Mouse (Mus musculus) heart, embryonic 13.5 days (tissue): Measurements from ENCODE around the gene Smtnl2. TPM values are rescaled to one million over a fixed set of nuclear protein-coding genes. Genes with fewer than 3 reads are reported as not detected.

Experiments
- ATAC-seq: fragments of 200-750 bp; cut with Nextera tagmentation; 2 replicates; pipeline ENCODE4 v1.8.0; 2017; ENCODE audit warnings: moderate TSS enrichment; ENCODE audit not compliant: insufficient number of reproducible peaks, low FRiP score, low TSS enrichment; ENCODE audit errors: extremely low read depth
- H3K27ac ChIP-seq: fragments of 300-500 bp; sonication (generic); replicated peaks from 2 replicates; pipeline ENCODE4 v1.5.1; 2015; ENCODE audit warnings: moderate library complexity, mild to moderate bottlenecking, inconsistent platforms
- H3K27me3 ChIP-seq: fragments of 300-500 bp; sonication (generic); replicated peaks from 2 replicates; pipeline ENCODE4 v1.6.1; 2015; ENCODE audit warnings: mild to moderate bottlenecking, inconsistent platforms
- H3K36me3 ChIP-seq: fragments of 300-500 bp; sonication (generic); 2 replicates; pipeline ENCODE4 v1.6.1; 2015; ENCODE audit warnings: mild to moderate bottlenecking, inconsistent platforms
- H3K4me1 ChIP-seq: fragments of 300-500 bp; sonication (generic); 2 replicates; pipeline ENCODE4 v1.6.1; 2015; ENCODE audit warnings: inconsistent platforms
- H3K4me2 ChIP-seq: fragments of 300-500 bp; sonication (generic); 2 replicates; pipeline ENCODE4 v1.6.1; 2015; ENCODE audit warnings: inconsistent platforms, mild to moderate bottlenecking, moderate library complexity
- H3K4me3 ChIP-seq: fragments of 300-500 bp; sonication (generic); 2 replicates; pipeline ENCODE4 v1.5.1; 2015; ENCODE audit warnings: moderate library complexity, mild to moderate bottlenecking, inconsistent platforms
- H3K9ac ChIP-seq: fragments of 300-500 bp; sonication (generic); 2 replicates; pipeline ENCODE4 v1.6.1; 2015; ENCODE audit warnings: inconsistent platforms, mild to moderate bottlenecking, moderate library complexity
- H3K9me3 ChIP-seq: fragments of 300-500 bp; sonication (generic); 2 replicates; pipeline ENCODE4 v1.6.1; 2016; ENCODE audit warnings: inconsistent platforms
- WGBS: fragments of 180-500 bp; shearing (Covaris S2); methylation state at CpG from one replicate; pipeline ENCODE4 v1.1.7; 2015; ENCODE audit warnings: mixed read lengths; 5-methylcytosine and 5-hydroxymethylcytosine counted together
- polyA plus RNA-seq: library from polyadenylated mRNA; unstranded; fragments of >200 nt; fragmentation: Nextera tagmentation; extraction: Ambion mirVana; gene quantifications from 2 replicates; pipeline ENCODE4 v1.2.1, GENCODE M21; 2015

Gene Smtnl2
- polyA plus RNA-seq, 1 experiment from 2014 or later: 145 TPM

GRCm38 (mm10) chr11:72409649-72410385, 1.7 kb downstream of the Smtnl2 start:
- WGBS: 40% methylated on average over 12 of the region's 12 CpGs
- no peaks in the 10 kb centered on the region for H3K36me3 ChIP-seq
- H3K4me2 ChIP-seq: peak overlapping the region; percentile 97
- no peaks in the 10 kb centered on the region for H3K9me3 ChIP-seq
- H3K27me3 ChIP-seq: no peaks in the 10 kb centered on the region
- no peak for ATAC-seq
- peak overlapping the region; percentile 98 for H3K27ac ChIP-seq
- peak overlapping the region; percentile 98 for H3K9ac ChIP-seq
- H3K4me3 ChIP-seq: peak overlapping the region; percentile 92
- H3K4me1 ChIP-seq: peaks cover 82% of the 10 kb centered on the region

- H3K4me3 ChIP-seq: peak overlapping the region; percentile 92
- ATAC-seq: no peak
- H3K9me3 ChIP-seq: no peaks in the 10 kb centered on the region
- peak overlapping the region; percentile 97 for H3K4me2 ChIP-seq
- WGBS: 21% methylated on average over 9 of the region's 9 CpGs
- H3K27me3 ChIP-seq: no peaks in the 10 kb centered on the region
- H3K4me1 ChIP-seq: peaks cover 82% of the 10 kb centered on the region
- peaks cover 11% of the 10 kb centered on the region for H3K36me3 ChIP-seq
- H3K9ac ChIP-seq: peak overlapping the region; percentile 98
- peak overlapping the region; percentile 98 for H3K27ac ChIP-seq
These were observed 2.9 kb downstream of the Smtnl2 start for GRCm38 (mm10) chr11:72408451-72409170.

- peaks cover 82% of the 10 kb centered on the region for H3K4me1 ChIP-seq
- WGBS: 3% methylated on average over 7 of the region's 7 CpGs
- no peaks in the 10 kb centered on the region for H3K9me3 ChIP-seq
- peak overlapping the region; percentile 98 for H3K27ac ChIP-seq
- peak overlapping the region; percentile 98 for H3K9ac ChIP-seq
- ATAC-seq: peak; percentile 71
- peak overlapping the region; percentile 97 for H3K4me2 ChIP-seq
- H3K36me3 ChIP-seq: peaks cover 21% of the 10 kb centered on the region
- H3K4me3 ChIP-seq: peak overlapping the region; percentile 92
- no peaks in the 10 kb centered on the region for H3K27me3 ChIP-seq
These were observed 3.9 kb downstream of the Smtnl2 start for GRCm38 (mm10) chr11:72407574-72407973.

DNA sequence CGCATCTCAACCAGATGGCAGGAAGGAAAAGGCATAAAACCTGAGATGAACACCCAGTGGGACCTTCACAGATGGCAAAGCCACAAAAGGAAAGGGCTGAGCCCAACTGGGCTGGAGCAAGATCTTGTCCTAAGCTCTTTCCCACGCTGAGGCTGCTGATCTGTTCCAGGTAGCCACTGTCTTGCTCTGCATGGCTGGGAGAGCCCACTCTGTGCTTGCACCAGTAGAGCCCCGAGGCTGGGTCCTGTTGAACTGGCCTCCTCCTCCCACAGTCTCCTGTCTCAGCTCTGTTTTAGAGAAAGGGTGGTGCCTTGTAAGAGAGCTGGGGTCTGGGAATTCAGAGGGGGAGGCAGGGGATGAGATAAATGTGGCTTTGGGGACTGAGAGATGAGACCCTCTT, 4.4 kb downstream of the Smtnl2 start:
- Histone ChIP-seq H3K4me2 (peak overlapping the region; percentile 97), H3K9ac (peak overlapping the region; percentile 77)
- WGBS: 4% methylated on average over 3 of the region's 3 CpGs

GRCm38 (mm10) chr11:72406079-72406675, 5.3 kb downstream of the Smtnl2 start:
- H3K27me3 ChIP-seq: no peaks in the 10 kb centered on the region
- peak overlapping the region; percentile 92 for H3K4me3 ChIP-seq
- H3K9ac ChIP-seq: peak overlapping the region; percentile 77
- ATAC-seq: no peak
- H3K4me1 ChIP-seq: peaks cover 87% of the 10 kb centered on the region
- H3K9me3 ChIP-seq: no peaks in the 10 kb centered on the region
- peak overlapping the region; percentile 98 for H3K27ac ChIP-seq
- H3K4me2 ChIP-seq: peak overlapping the region; percentile 97
- peaks cover 35% of the 10 kb centered on the region for H3K36me3 ChIP-seq
- WGBS: 29% methylated on average over 8 of the region's 8 CpGs

More for the DNA sequence above, 4.4 kb downstream of the Smtnl2 start:
- peaks cover 82% of the 10 kb centered on the region for H3K4me1 ChIP-seq
- no peaks in the 10 kb centered on the region for H3K9me3 ChIP-seq
- no peaks in the 10 kb centered on the region for H3K27me3 ChIP-seq
- peak overlapping the region; percentile 98 for H3K27ac ChIP-seq
- no peak for ATAC-seq
- H3K4me3 ChIP-seq: peak overlapping the region; percentile 92
- H3K36me3 ChIP-seq: peaks cover 26% of the 10 kb centered on the region

DNA sequence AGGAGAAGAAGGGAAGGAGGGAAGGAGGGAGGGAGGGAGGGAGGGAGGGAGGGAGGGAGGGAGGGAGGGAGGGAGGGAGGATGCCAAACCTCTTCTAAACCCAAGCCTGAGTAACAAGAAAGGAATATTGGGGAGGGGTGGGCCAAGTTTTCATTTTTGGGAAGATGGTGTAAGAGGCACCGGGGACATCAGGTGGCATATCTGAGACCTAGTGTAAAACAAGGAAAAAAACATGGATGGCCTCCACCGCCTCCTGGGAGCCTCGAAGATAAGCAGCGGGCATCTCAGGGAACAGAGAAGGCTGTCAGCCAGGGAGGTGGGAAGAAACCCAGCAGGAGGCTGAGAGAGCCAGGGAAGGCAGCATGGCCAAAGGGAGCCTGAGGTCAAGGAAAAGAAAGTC, 6.0 kb downstream of the Smtnl2 start:
- Histone ChIP-seq H3K36me3 (peaks cover 42% of the 10 kb centered on the region), H3K27me3 (no peaks in the 10 kb centered on the region), H3K9me3 (no peaks in the 10 kb centered on the region), H3K9ac (peak overlapping the region; percentile 77), H3K4me2 (peak overlapping the region; percentile 97), H3K4me1 (peaks cover 93% of the 10 kb centered on the region), H3K4me3 (peak overlapping the region; percentile 92; the same call in 1 of the 2 replicates), H3K27ac (peak overlapping the region; percentile 98)
- ATAC-seq: no peak
- WGBS: 26% methylated on average over 4 of the region's 4 CpGs

- WGBS: 84% methylated on average over 12 of the region's 12 CpGs
- Histone ChIP-seq H3K4me1 (peaks cover 95% of the 10 kb centered on the region), H3K9me3 (no peaks in the 10 kb centered on the region), H3K4me2 (no peak overlapping the region), H3K27me3 (no peaks in the 10 kb centered on the region), H3K9ac (no peak overlapping the region), H3K36me3 (peaks cover 66% of the 10 kb centered on the region), H3K27ac (no peak overlapping the region; the same call in 1 of the 2 replicates), H3K4me3 (no peak overlapping the region)
- no peak for ATAC-seq
These were observed 8.5 kb downstream of the Smtnl2 start for GRCm38 (mm10) chr11:72402969-72403368.

DNA sequence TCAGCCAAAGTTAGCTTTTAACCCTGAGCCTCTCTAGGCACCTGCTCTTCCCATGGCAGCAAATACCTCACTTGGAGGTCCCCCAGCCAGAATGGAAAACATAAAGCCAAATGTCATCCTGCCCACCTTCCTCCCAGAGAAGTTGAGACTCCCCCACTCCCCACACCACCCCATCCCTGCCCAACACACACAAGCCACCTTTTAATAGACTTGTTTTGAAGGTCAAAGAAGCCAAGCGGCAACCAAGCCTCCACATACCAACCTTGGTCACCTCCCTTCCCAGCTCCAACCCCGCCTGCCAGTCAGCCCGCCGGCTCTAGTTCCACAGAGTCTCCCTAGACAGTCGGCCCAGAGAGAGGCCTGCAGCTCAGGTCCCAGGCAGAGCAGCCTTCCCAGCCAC, 9.5 kb downstream of the Smtnl2 start:
- Histone ChIP-seq H3K9ac (peak overlapping the region; percentile 58; the same call in 1 of the 2 replicates), H3K9me3 (no peaks in the 10 kb centered on the region), H3K4me3 (no peak overlapping the region), H3K27me3 (no peaks in the 10 kb centered on the region), H3K4me1 (peaks cover 97% of the 10 kb centered on the region), H3K36me3 (peaks cover 75% of the 10 kb centered on the region), H3K27ac (peak overlapping the region; percentile 61), H3K4me2 (no peak overlapping the region)
- 44% methylated on average over 5 of the region's 5 CpGs for WGBS
- ATAC-seq: no peak

- no peaks in the 10 kb centered on the region for H3K9me3 ChIP-seq
- no peak overlapping the region for H3K4me3 ChIP-seq
- peak overlapping the region; percentile 61; the same call in 1 of the 2 replicates for H3K27ac ChIP-seq
- peaks cover 84% of the 10 kb centered on the region for H3K36me3 ChIP-seq
- ATAC-seq: no peak
- no peak overlapping the region for H3K9ac ChIP-seq
- no peak overlapping the region for H3K4me2 ChIP-seq
- H3K4me1 ChIP-seq: peaks cover 97% of the 10 kb centered on the region
- WGBS: 78% methylated on average over 12 of the region's 12 CpGs
- H3K27me3 ChIP-seq: no peaks in the 10 kb centered on the region
These were observed 10.4 kb downstream of the Smtnl2 start for GRCm38 (mm10) chr11:72401068-72401467.

GRCm38 (mm10) chr11:72397811-72398525, 13.5 kb downstream of the Smtnl2 start:
- Histone ChIP-seq H3K4me2 (0 out of 2 replicates have a peak overlapping the region, but pooled peaks have one; percentile 24), H3K36me3 (peaks cover 96% of the 10 kb centered on the region), H3K4me3 (no peak overlapping the region), H3K9ac (peak overlapping the region; percentile 62), H3K27ac (peak overlapping the region; percentile 94), H3K27me3 (no peaks in the 10 kb centered on the region), H3K9me3 (no peaks in the 10 kb centered on the region), H3K4me1 (peaks cover 96% of the 10 kb centered on the region)
- WGBS: 75% methylated on average over 8 of the region's 8 CpGs
- ATAC-seq: no peak

DNA sequence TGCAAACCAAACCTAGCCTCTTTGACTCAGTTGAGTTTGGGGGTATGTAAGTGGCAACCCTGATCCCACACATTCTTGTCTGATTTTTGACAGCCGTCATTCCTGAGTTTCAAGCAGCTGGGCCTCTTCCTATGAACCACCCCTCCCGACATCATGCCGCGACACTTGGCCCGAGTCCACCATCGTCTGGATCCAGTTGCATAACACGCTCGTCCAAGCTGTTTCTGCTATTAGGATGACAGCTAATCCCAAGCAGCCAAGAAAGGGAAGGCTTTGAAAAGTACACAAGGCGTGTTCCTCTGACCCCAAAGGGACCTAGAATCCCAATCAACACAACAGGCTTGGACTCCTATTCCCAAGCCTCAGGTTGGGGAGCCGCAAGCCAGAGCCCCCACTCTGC, 14.4 kb downstream of the Smtnl2 start:
- Histone ChIP-seq H3K27me3 (no peaks in the 10 kb centered on the region), H3K36me3 (peaks cover 95% of the 10 kb centered on the region), H3K4me2 (peak overlapping the region; percentile 44), H3K9ac (peak overlapping the region; percentile 62), H3K4me1 (peaks cover 87% of the 10 kb centered on the region), H3K9me3 (no peaks in the 10 kb centered on the region), H3K27ac (peak overlapping the region; percentile 94), H3K4me3 (no peak overlapping the region)
- WGBS: 26% methylated on average over 10 of the region's 10 CpGs
- peak; percentile 35; the same call in 1 of the 2 replicates for ATAC-seq
